Mouse (Mus musculus) testis, adult 2 months (tissue): ENCODE results near the gene Csrnp3.

Source experiments
- CTCF ChIP-seq: fragments of 200-500 bp; IDR thresholded peaks from 2 replicates; pipeline ENCODE4 v1.5.1; 2012; ENCODE audit warnings: low read depth, mild to moderate bottlenecking, inconsistent platforms, low read length, moderate library complexity; ENCODE audit not compliant: control insufficient read depth, insufficient read depth, insufficient replicate concordance
- POLR2A ChIP-seq: fragments of 200-500 bp; IDR thresholded peaks from 2 replicates; pipeline ENCODE4 v1.6.1; 2012; ENCODE audit warnings: low read depth, mild to moderate bottlenecking, inconsistent platforms, low read length, moderate library complexity; ENCODE audit not compliant: control insufficient read depth

- no peak for TF ChIP-seq CTCF
- no peak for TF ChIP-seq POLR2A
These were observed 123.2 kb downstream of the Csrnp3 start for GRCm38 (mm10) chr2:65968810-65969209.
